9 mouse cellular contexts compared by ENCODE assay signal in genomic region chr11:86257054-86257453, GRCm38 (mm10). TPM values are rescaled to one million over a fixed set of nuclear protein-coding genes. Genes with fewer than 3 reads are reported as not detected.
A peak's percentile ranks its signal among the peaks of the same experiment; 100 is the strongest.
DNase-seq lines count a peak whose midpoint lies in the region; ATAC-seq and TF ChIP-seq lines count a peak whose summit lies in the region.
"Had no signal": no experiment of that assay in that cellular context is flagged by ENCODE, and none has a peak within 500 bp of the region (broad histone marks: within the 10 kb centered on the region; RNA-seq: fewer than 3 reads in every experiment).

No protein-coding gene starts in this region.

- no peak for DNase-seq in heart, adult 18-20 months
- DNase-seq in midbrain, postnatal 0 days (ENCODE audit: low spot score), result peak; percentile 49
- DNase-seq in adrenal gland, postnatal 25 days, result no peak
- DNase-seq in right cerebral cortex, adult 2 months (ENCODE audit: low spot score in 2 of 2), result no peak

- peak overlapping the region; percentile 94 for H3K9ac ChIP-seq in heart, embryonic 13.5 days
- H3K9ac ChIP-seq in intestine, embryonic 16.5 days (ENCODE audit: low read depth, low read length), result peak overlapping the region; percentile 92
- H3K9ac ChIP-seq in midbrain, postnatal 0 days (replicated peaks; ENCODE audit: low read length, poor library complexity, severe bottlenecking), result peak overlapping the region; percentile 87

- H3K9me3 ChIP-seq in heart, embryonic 13.5 days, result no peaks in the 10 kb centered on the region
- H3K9me3 ChIP-seq in E14TG2a.4 (ENCODE audit: low read length), result no peaks in the 10 kb centered on the region
- H3K9me3 ChIP-seq in intestine, embryonic 16.5 days (ENCODE audit: control insufficient read depth, low read length), result no peaks in the 10 kb centered on the region
- no peaks in the 10 kb centered on the region for H3K9me3 ChIP-seq in midbrain, postnatal 0 days (ENCODE audit: low read length)

- H3K4me2 ChIP-seq in heart, embryonic 13.5 days, result peak overlapping the region; percentile 88
- H3K4me2 ChIP-seq in intestine, embryonic 16.5 days (ENCODE audit: low read depth, low read length), result peak overlapping the region; percentile 77
- H3K4me2 ChIP-seq in midbrain, postnatal 0 days (ENCODE audit: low read depth, low read length, poor library complexity, severe bottlenecking), result peak overlapping the region; percentile 64

- H3K27ac ChIP-seq in heart, embryonic 13.5 days (replicated peaks), result peak overlapping the region; percentile 79
- H3K27ac ChIP-seq in intestine, embryonic 16.5 days (ENCODE audit: low read length), result peak overlapping the region; percentile 68
- peak overlapping the region; percentile 85 for H3K27ac ChIP-seq in midbrain, postnatal 0 days (ENCODE audit: low read depth, low read length)

- H3K4me3 ChIP-seq in heart, embryonic 13.5 days, result peak overlapping the region; percentile 82
- peak overlapping the region; percentile 82 for H3K4me3 ChIP-seq in E14TG2a.4 (replicated peaks; ENCODE audit: low read length)
- H3K4me3 ChIP-seq in intestine, embryonic 16.5 days (ENCODE audit: low read length), result peak overlapping the region; percentile 76
- peak overlapping the region; percentile 70 for H3K4me3 ChIP-seq in midbrain, postnatal 0 days (ENCODE audit: low read depth, low read length)

- peaks cover 22% of the 10 kb centered on the region for H3K36me3 ChIP-seq in heart, embryonic 13.5 days
- H3K36me3 ChIP-seq in E14TG2a.4 (ENCODE audit: insufficient read depth, low read length), result peaks cover 29% of the 10 kb centered on the region
- no peaks in the 10 kb centered on the region for H3K36me3 ChIP-seq in intestine, embryonic 16.5 days (ENCODE audit: control insufficient read depth, insufficient read depth, low read length)
- no peaks in the 10 kb centered on the region for H3K36me3 ChIP-seq in midbrain, postnatal 0 days (ENCODE audit: insufficient read depth, low read length)

- under 1% methylated on average over 22 of the region's 22 CpGs for WGBS in heart, embryonic 13.5 days
- under 1% methylated on average over 22 of the region's 22 CpGs for WGBS in intestine, embryonic 16.5 days
- WGBS in midbrain, postnatal 0 days, result 1% methylated on average over 22 of the region's 22 CpGs

- peaks cover 14% of the 10 kb centered on the region for H3K4me1 ChIP-seq in heart, embryonic 13.5 days
- H3K4me1 ChIP-seq in E14TG2a.4 (replicated peaks; ENCODE audit: low read depth, low read length), result peaks cover 14% of the 10 kb centered on the region
- H3K4me1 ChIP-seq in intestine, embryonic 16.5 days (ENCODE audit: control insufficient read depth, insufficient read depth, low read length), result peaks cover 6% of the 10 kb centered on the region
- H3K4me1 ChIP-seq in midbrain, postnatal 0 days (ENCODE audit: insufficient read depth, low read length), result 0 out of 2 replicates have a peak, but pooled peaks cover 3% of the 10 kb centered on the region

- TF ChIP-seq CTCF in E14TG2a.4 (conservative IDR thresholded peaks at IDR 0.05; ENCODE audit: low read length), result no peak
- TF ChIP-seq CTCF in midbrain, postnatal 0 days (IDR thresholded peaks at IDR 0.05), result no peak; the same call in 1 of the 2 replicates

- ATAC-seq in heart, embryonic 13.5 days (ENCODE audit: extremely low read depth, insufficient number of reproducible peaks, low FRiP score, low TSS enrichment), result 0 out of 2 replicates have a peak, but pooled peaks have one; percentile 17
- ATAC-seq in erythroblast, adult 5-6 weeks (replicated peaks; ENCODE audit: low FRiP score, poor library complexity, severe bottlenecking), result peak; percentile 84
- ATAC-seq in intestine, embryonic 16.5 days, result peak; percentile 66
- peak; percentile 49; the same call in 1 of the 2 replicates for ATAC-seq in midbrain, postnatal 0 days (ENCODE audit: low FRiP score)

- no peaks in the 10 kb centered on the region for H3K27me3 ChIP-seq in heart, embryonic 13.5 days (replicated peaks)
- H3K27me3 ChIP-seq in E14TG2a.4 (ENCODE audit: insufficient read depth, low read length), result no peaks in the 10 kb centered on the region
- no peaks in the 10 kb centered on the region for H3K27me3 ChIP-seq in intestine, embryonic 16.5 days (replicated peaks; ENCODE audit: control insufficient read depth, insufficient read depth, low read length)
- no peaks in the 10 kb centered on the region for H3K27me3 ChIP-seq in midbrain, postnatal 0 days (ENCODE audit: insufficient read depth, low read length)
- H3K27me3 ChIP-seq: Patski had no signal

RNA-seq across cellular contexts. Expression of gene Ints2, which starts 0.3 kb away (rescaled TPM):
- polyA plus RNA-seq in heart, embryonic 13.5 days (2015; fragmentation: Nextera tagmentation; extraction: Ambion mirVana), result 11.6 and 11.7 TPM in 2 replicates
- 1 to 10 TPM; 7.2 to 7.3 TPM for total RNA-seq in heart, adult 18-20 months (2021)
- 3.7 and 8.4 TPM in 2 replicates for total RNA-seq in erythroblast, adult 5-6 weeks (2015; ENCODE audit: low replicate concordance)
- total RNA-seq in erythroblast, adult 5-6 weeks (2017; ENCODE audit: low replicate concordance), result 5.6 and 6.8 TPM in 2 replicates
- 16.0 and 20.1 TPM in 2 replicates for polyA plus RNA-seq in intestine, embryonic 16.5 days (2015; fragmentation: Nextera tagmentation; extraction: Ambion mirVana)
- 25.9 and 41.1 TPM in 2 replicates for total RNA-seq in midbrain, postnatal 0 days (2014; rRNA removed)
- polyA plus RNA-seq in midbrain, postnatal 0 days (2015; fragmentation: Nextera tagmentation; extraction: Ambion mirVana), result 9.3 and 11.9 TPM in 2 replicates
- total RNA-seq in adrenal gland, postnatal 25 days (2021), result 17.4 and 21.0 TPM in 2 replicates

RNA-seq across cellular contexts. Expression of gene Brip1, which starts 56.1 kb away (rescaled TPM):
- 5.0 and 5.1 TPM in 2 replicates for polyA plus RNA-seq in heart, embryonic 13.5 days (2015; fragmentation: Nextera tagmentation; extraction: Ambion mirVana)
- under 1 TPM; 0.39 to 0.40 TPM for total RNA-seq in heart, adult 18-20 months (2021)
- total RNA-seq in erythroblast, adult 5-6 weeks (2015; ENCODE audit: low replicate concordance), result 2.7 and 5.9 TPM in 2 replicates
- total RNA-seq in erythroblast, adult 5-6 weeks (2017; ENCODE audit: low replicate concordance), result 6.8 and 9.8 TPM in 2 replicates
- polyA plus RNA-seq in intestine, embryonic 16.5 days (2015; fragmentation: Nextera tagmentation; extraction: Ambion mirVana), result 7.5 and 7.9 TPM in 2 replicates
- 0.28 and 0.38 TPM in 2 replicates for total RNA-seq in midbrain, postnatal 0 days (2014; rRNA removed)
- polyA plus RNA-seq in midbrain, postnatal 0 days (2015; fragmentation: Nextera tagmentation; extraction: Ambion mirVana), result 0.31 and 0.71 TPM in 2 replicates
- 2.3 and 2.9 TPM in 2 replicates for total RNA-seq in adrenal gland, postnatal 25 days (2021)

Comparison
In these comparisons a context has a peak if more than half of its experiments do, and no peak if none do; other contexts are left out.
1. ATAC-seq: peak in every context shown above with its lines; median percentile 84 in erythroblast, adult 5-6 weeks; 66 in intestine, embryonic 16.5 days; 49 in midbrain, postnatal 0 days; 17 in heart, embryonic 13.5 days.